Mouse (Mus musculus): ENCODE results near the gene Mrps35. TPM values are rescaled to one million over a fixed set of nuclear protein-coding genes. Genes with fewer than 3 reads are reported as not detected.
A peak's percentile ranks its signal among the peaks of the same experiment; 100 is the strongest.

Mrps35 gene
- total RNA-seq, 1 experiment = 63.4 TPM

- Histone ChIP-seq H3K27ac (ENCODE audit: insufficient read depth, low read depth, low read length, poor library complexity, severe bottlenecking) (no peak overlapping the region), H3K9ac (ENCODE audit: insufficient read depth, low read depth, low read length, poor library complexity, severe bottlenecking) (peak overlapping the region; percentile 90; the same call in 1 of the 2 replicates), H3K9me3 (ENCODE audit: control insufficient read depth, insufficient read depth, low read depth, low read length) (no peaks in the 10 kb centered on the region), H3K4me3 (ENCODE audit: insufficient read depth in 1 of 2, low read depth in 1 of 2, low read length in 2 of 2, poor library complexity in 1 of 2, severe bottlenecking in 1 of 2) (peak overlapping the region; percentile 78 to 89), H3K36me3 (ENCODE audit: control insufficient read depth, insufficient read depth, low read length, poor library complexity, severe bottlenecking) (peaks cover 7% of the 10 kb centered on the region), H3K4me1 (ENCODE audit: control insufficient read depth in 2 of 2, insufficient read depth in 2 of 2, low read length in 2 of 2, poor library complexity in 1 of 2) (no peaks in the 10 kb centered on the region)
- TF ChIP-seq MAFK (IDR thresholded peaks at IDR 0.05; ENCODE audit: insufficient read depth, low read depth, low read length) (no peak), ZNF384 (IDR thresholded peaks at IDR 0.05; ENCODE audit: low read depth, low read length) (no peak), CHD2 (IDR thresholded peaks at IDR 0.05; ENCODE audit: low read depth, low read length) (no peak), ZC3H11A (IDR thresholded peaks at IDR 0.05; ENCODE audit: borderline replicate concordance, low read depth, low read length) (no peak), HCFC1 (IDR thresholded peaks at IDR 0.05; ENCODE audit: borderline replicate concordance, insufficient read depth, low read length) (no peak)
- in situ Hi-C loops (cut with MboI; ENCODE audit: low sequenced_read_pairs in 2 of 2, unreplicated experiment in 2 of 2) = no loop called here
- DNase-seq (ENCODE audit: low read depth, low spot score) = no peak
Observed at GRCm38 (mm10) chr6:147043633-147044032, 1.1 kb downstream of the Mrps35 start.

GRCm38 (mm10) chr6:147049239-147049805 lies 6.8 kb downstream of the Mrps35 start:
- DNase-seq (ENCODE audit: low read depth, low spot score) = no peak
- Histone ChIP-seq H3K9ac (ENCODE audit: insufficient read depth, low read depth, low read length, poor library complexity, severe bottlenecking) (no peak overlapping the region), H3K9me3 (ENCODE audit: control insufficient read depth, insufficient read depth, low read depth, low read length) (no peaks in the 10 kb centered on the region), H3K27ac (ENCODE audit: insufficient read depth, low read depth, low read length, poor library complexity, severe bottlenecking) (no peak overlapping the region), H3K4me1 (ENCODE audit: control insufficient read depth in 2 of 2, insufficient read depth in 2 of 2, low read length in 2 of 2, poor library complexity in 1 of 2) (no peaks in the 10 kb centered on the region), H3K36me3 (ENCODE audit: control insufficient read depth, insufficient read depth, low read length, poor library complexity, severe bottlenecking) (peaks cover 21% of the 10 kb centered on the region), H3K4me3 (ENCODE audit: insufficient read depth in 1 of 2, low read depth in 1 of 2, low read length in 2 of 2, poor library complexity in 1 of 2, severe bottlenecking in 1 of 2) (no peak overlapping the region)
- no peak for TF ChIP-seq CHD2 (IDR thresholded peaks at IDR 0.05; ENCODE audit: low read depth, low read length)
- TF ChIP-seq HCFC1 (IDR thresholded peaks at IDR 0.05; ENCODE audit: borderline replicate concordance, insufficient read depth, low read length) = no peak
- in situ Hi-C loops (cut with MboI; ENCODE audit: low sequenced_read_pairs in 2 of 2, unreplicated experiment in 2 of 2) = no loop called here

GRCm38 (mm10) chr6:147051666-147052065 lies 9.1 kb downstream of the Mrps35 start:
- H3K4me1 ChIP-seq (ENCODE audit: control insufficient read depth in 2 of 2, insufficient read depth in 2 of 2, low read length in 2 of 2, poor library complexity in 1 of 2) = no peaks in the 10 kb centered on the region
- H3K4me3 ChIP-seq (ENCODE audit: insufficient read depth in 1 of 2, low read depth in 1 of 2, low read length in 2 of 2, poor library complexity in 1 of 2, severe bottlenecking in 1 of 2) = no peak overlapping the region
- H3K9me3 ChIP-seq (ENCODE audit: control insufficient read depth, insufficient read depth, low read depth, low read length) = no peaks in the 10 kb centered on the region
- no peak overlapping the region for H3K9ac ChIP-seq (ENCODE audit: insufficient read depth, low read depth, low read length, poor library complexity, severe bottlenecking)
- TF ChIP-seq CHD2 (IDR thresholded peaks at IDR 0.05; ENCODE audit: low read depth, low read length) (no peak), ZNF384 (IDR thresholded peaks at IDR 0.05; ENCODE audit: low read depth, low read length) (no peak), HCFC1 (IDR thresholded peaks at IDR 0.05; ENCODE audit: borderline replicate concordance, insufficient read depth, low read length) (no peak), ZC3H11A (IDR thresholded peaks at IDR 0.05; ENCODE audit: borderline replicate concordance, low read depth, low read length) (no peak), MAFK (IDR thresholded peaks at IDR 0.05; ENCODE audit: insufficient read depth, low read depth, low read length) (no peak)
- in situ Hi-C loops (cut with MboI; ENCODE audit: low sequenced_read_pairs in 2 of 2, unreplicated experiment in 2 of 2) = no loop called here
- peaks cover 24% of the 10 kb centered on the region for H3K36me3 ChIP-seq (ENCODE audit: control insufficient read depth, insufficient read depth, low read length, poor library complexity, severe bottlenecking)
- DNase-seq (ENCODE audit: low read depth, low spot score) = no peak
- H3K27ac ChIP-seq (ENCODE audit: insufficient read depth, low read depth, low read length, poor library complexity, severe bottlenecking) = no peak overlapping the region

- H3K9me3 ChIP-seq (ENCODE audit: control insufficient read depth, insufficient read depth, low read depth, low read length) = no peaks in the 10 kb centered on the region
- in situ Hi-C loops (cut with MboI; ENCODE audit: low sequenced_read_pairs in 2 of 2, unreplicated experiment in 2 of 2) = no loop called here
- no peak for TF ChIP-seq CHD2 (IDR thresholded peaks at IDR 0.05; ENCODE audit: low read depth, low read length)
- TF ChIP-seq MAFK (IDR thresholded peaks at IDR 0.05; ENCODE audit: insufficient read depth, low read depth, low read length) = no peak
- TF ChIP-seq HCFC1 (IDR thresholded peaks at IDR 0.05; ENCODE audit: borderline replicate concordance, insufficient read depth, low read length) = no peak
- TF ChIP-seq ZNF384 (IDR thresholded peaks at IDR 0.05; ENCODE audit: low read depth, low read length) = no peak
- no peak for TF ChIP-seq ZC3H11A (IDR thresholded peaks at IDR 0.05; ENCODE audit: borderline replicate concordance, low read depth, low read length)
- H3K4me1 ChIP-seq (ENCODE audit: control insufficient read depth in 2 of 2, insufficient read depth in 2 of 2, low read length in 2 of 2, poor library complexity in 1 of 2) = no peaks in the 10 kb centered on the region
- no peak overlapping the region for H3K9ac ChIP-seq (ENCODE audit: insufficient read depth, low read depth, low read length, poor library complexity, severe bottlenecking)
- peaks cover 26% of the 10 kb centered on the region for H3K36me3 ChIP-seq (ENCODE audit: control insufficient read depth, insufficient read depth, low read length, poor library complexity, severe bottlenecking)
- no peak overlapping the region for H3K27ac ChIP-seq (ENCODE audit: insufficient read depth, low read depth, low read length, poor library complexity, severe bottlenecking)
- DNase-seq (ENCODE audit: low read depth, low spot score) = no peak
- no peak overlapping the region for H3K4me3 ChIP-seq (ENCODE audit: insufficient read depth in 1 of 2, low read depth in 1 of 2, low read length in 2 of 2, poor library complexity in 1 of 2, severe bottlenecking in 1 of 2)
Observed at GRCm38 (mm10) chr6:147052440-147052839, 9.9 kb downstream of the Mrps35 start.

Measured in ES-E14 (cell line).